Mouse (Mus musculus): ENCODE results near the gene Rsph1.

The Rsph1 gene

GRCm38 (mm10) chr17:31304895-31305775 is 28.0 kb upstream of the Rsph1 start:
- DNase-seq (ENCODE audit: low spot score) = peak; percentile 11

- DNase-seq (ENCODE audit: low spot score) = no peak
These were observed 26.2 kb upstream of the Rsph1 start for GRCm38 (mm10) chr17:31303401-31303800.

GRCm38 (mm10) chr17:31300736-31301135 is 23.6 kb upstream of the Rsph1 start:
- DNase-seq (ENCODE audit: low spot score) = no peak

GRCm38 (mm10) chr17:31299981-31300380 is 22.8 kb upstream of the Rsph1 start:
- no peak for DNase-seq (ENCODE audit: low spot score)

- DNase-seq (ENCODE audit: low spot score) = no peak
These were observed 21.4 kb upstream of the Rsph1 start for GRCm38 (mm10) chr17:31298419-31299209.

GRCm38 (mm10) chr17:31297521-31297939 is 20.3 kb upstream of the Rsph1 start:
- DNase-seq (ENCODE audit: low spot score) = no peak

- DNase-seq (ENCODE audit: low spot score) = peak; percentile 51
These were observed 19.0 kb upstream of the Rsph1 start for GRCm38 (mm10) chr17:31295892-31296781.

- peak; percentile 59 for DNase-seq (ENCODE audit: low spot score)
These were observed 18.2 kb upstream of the Rsph1 start for GRCm38 (mm10) chr17:31295215-31295891.

GRCm38 (mm10) chr17:31294363-31295214 is 17.4 kb upstream of the Rsph1 start:
- no peak for DNase-seq (ENCODE audit: low spot score)

- DNase-seq (ENCODE audit: low spot score) = no peak
These were observed 13.7 kb upstream of the Rsph1 start for GRCm38 (mm10) chr17:31290859-31291258.

GRCm38 (mm10) chr17:31290311-31290710 is 13.1 kb upstream of the Rsph1 start:
- no peak for DNase-seq (ENCODE audit: low spot score)

- no peak for DNase-seq (ENCODE audit: low spot score)
These were observed 12.0 kb upstream of the Rsph1 start for GRCm38 (mm10) chr17:31288999-31289726.

GRCm38 (mm10) chr17:31287216-31287615 is 10.0 kb upstream of the Rsph1 start:
- DNase-seq (ENCODE audit: low spot score) = no peak

GRCm38 (mm10) chr17:31286492-31286891 is 9.3 kb upstream of the Rsph1 start, which contains the start of gene Slc37a1:
Slc37a1 (plus strand) TSS chr17:31286792.
- no peak for DNase-seq (ENCODE audit: low spot score)

- DNase-seq (ENCODE audit: low spot score) = no peak
These were observed 8.7 kb upstream of the Rsph1 start for GRCm38 (mm10) chr17:31285867-31286266.

GRCm38 (mm10) chr17:31282687-31283053 is 5.5 kb upstream of the Rsph1 start:
- no peak for DNase-seq (ENCODE audit: low spot score)

- DNase-seq (ENCODE audit: low spot score) = no peak
These were observed 4.9 kb upstream of the Rsph1 start for GRCm38 (mm10) chr17:31281830-31282686.

- DNase-seq (ENCODE audit: low spot score) = no peak
These were observed 3.1 kb upstream of the Rsph1 start for GRCm38 (mm10) chr17:31280269-31280668.

GRCm38 (mm10) chr17:31279541-31279940 is 2.4 kb upstream of the Rsph1 start:
- no peak for DNase-seq (ENCODE audit: low spot score)

Data from spleen, adult 12 weeks (tissue).